Mouse (Mus musculus): Measurements from ENCODE around the gene Ttc19. TPM values are rescaled to one million over a fixed set of nuclear protein-coding genes. Genes with fewer than 3 reads are reported as not detected.

The Ttc19 gene
- polyA plus RNA-seq, 1 experiment from 2014 or later = 42.7 TPM

GRCm38 (mm10) chr11:62294121-62294520 is 12.8 kb downstream of the Ttc19 start:
- no peaks in the 10 kb centered on the region for H3K9me3 ChIP-seq
- no peak for ATAC-seq (ENCODE audit: low read depth)
- WGBS = 89% methylated on average over 2 of the region's 2 CpGs
- H3K27ac ChIP-seq (replicated peaks) = no peak overlapping the region
- peaks cover 70% of the 10 kb centered on the region for H3K36me3 ChIP-seq
- no peak overlapping the region for H3K4me2 ChIP-seq
- no peaks in the 10 kb centered on the region for H3K27me3 ChIP-seq
- no peaks in the 10 kb centered on the region for H3K4me1 ChIP-seq (replicated peaks)
- no peak overlapping the region for H3K4me3 ChIP-seq
- H3K9ac ChIP-seq = no peak overlapping the region

DNA sequence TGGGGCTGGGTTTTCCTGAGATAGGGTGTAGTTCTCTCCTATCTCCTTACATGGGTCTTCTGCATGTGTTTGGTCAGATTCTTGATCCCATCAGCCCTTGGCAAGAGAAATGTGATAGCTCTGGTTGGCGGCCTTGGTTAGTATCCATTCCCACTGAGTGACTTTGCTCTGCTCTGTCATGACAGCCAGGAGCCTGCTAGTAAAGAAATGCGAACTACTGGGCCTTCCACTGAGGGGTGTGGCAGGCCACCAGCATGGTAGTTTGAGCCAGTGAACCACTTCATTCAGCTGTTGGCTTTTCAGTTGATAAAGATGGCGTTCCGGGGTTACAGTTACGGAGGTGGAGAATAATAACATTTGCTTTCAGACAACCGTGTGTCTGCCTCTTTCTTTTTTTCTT is 17.6 kb downstream of the Ttc19 start:
- H3K4me3 ChIP-seq = no peak overlapping the region
- no peak overlapping the region for H3K9ac ChIP-seq
- H3K27ac ChIP-seq (replicated peaks) = no peak overlapping the region
- no peaks in the 10 kb centered on the region for H3K27me3 ChIP-seq
- no peaks in the 10 kb centered on the region for H3K9me3 ChIP-seq
- H3K36me3 ChIP-seq = peaks cover 44% of the 10 kb centered on the region
- ATAC-seq (ENCODE audit: low read depth) = no peak
- WGBS = 86% methylated on average over 6 of the region's 6 CpGs
- peaks cover 5% of the 10 kb centered on the region; the same call in 1 of the 2 replicates for H3K4me1 ChIP-seq (replicated peaks)
- H3K4me2 ChIP-seq = no peak overlapping the region

GRCm38 (mm10) chr11:62305866-62306265 is 24.6 kb downstream of the Ttc19 start:
- Histone ChIP-seq H3K4me1 (replicated peaks) (peaks cover 5% of the 10 kb centered on the region; the same call in 1 of the 2 replicates), H3K9me3 (no peaks in the 10 kb centered on the region), H3K27ac (replicated peaks) (no peak overlapping the region), H3K27me3 (no peaks in the 10 kb centered on the region), H3K9ac (no peak overlapping the region), H3K36me3 (peaks cover 47% of the 10 kb centered on the region), H3K4me2 (no peak overlapping the region), H3K4me3 (no peak overlapping the region)
- ATAC-seq (ENCODE audit: low read depth) = no peak
- 97% methylated on average over 2 of the region's 2 CpGs for WGBS

DNA sequence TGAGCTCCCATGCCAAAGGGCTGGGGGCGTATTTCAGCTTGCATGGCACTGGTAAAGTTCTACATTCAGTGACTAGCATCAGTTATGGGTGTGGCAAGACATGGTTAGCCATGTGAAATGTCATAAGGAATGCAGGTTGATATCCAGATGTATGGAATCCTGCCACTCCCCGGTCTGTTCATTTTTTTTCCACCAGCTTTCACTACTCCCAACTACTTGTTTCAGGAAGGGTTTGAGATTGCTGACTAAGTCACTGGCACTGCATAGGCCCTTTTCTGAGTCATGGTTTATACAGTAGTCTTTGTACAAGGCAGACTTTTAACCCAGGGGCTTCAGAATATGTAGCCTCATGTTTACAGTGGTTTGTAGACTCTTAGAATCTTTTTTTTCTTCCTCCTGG is 28.0 kb downstream of the Ttc19 start:
- no peak overlapping the region for H3K4me2 ChIP-seq
- H3K9me3 ChIP-seq = no peaks in the 10 kb centered on the region
- H3K36me3 ChIP-seq = peaks cover 79% of the 10 kb centered on the region
- no peak overlapping the region for H3K4me3 ChIP-seq
- 99% methylated on average over 2 of the region's 2 CpGs for WGBS
- H3K9ac ChIP-seq = no peak overlapping the region
- no peaks in the 10 kb centered on the region for H3K27me3 ChIP-seq
- ATAC-seq (ENCODE audit: low read depth) = no peak
- no peaks in the 10 kb centered on the region for H3K4me1 ChIP-seq (replicated peaks)
- no peak overlapping the region for H3K27ac ChIP-seq (replicated peaks)

- 96% methylated on average over 5 of the region's 5 CpGs for WGBS
- Histone ChIP-seq H3K4me2 (no peak overlapping the region), H3K9ac (no peak overlapping the region), H3K9me3 (no peaks in the 10 kb centered on the region), H3K36me3 (peaks cover 89% of the 10 kb centered on the region), H3K27me3 (no peaks in the 10 kb centered on the region), H3K4me3 (no peak overlapping the region), H3K27ac (replicated peaks) (no peak overlapping the region), H3K4me1 (replicated peaks) (no peaks in the 10 kb centered on the region)
- ATAC-seq (ENCODE audit: low read depth) = no peak
Measured at GRCm38 (mm10) chr11:62314984-62315383, 33.7 kb downstream of the Ttc19 start.

- H3K9me3 ChIP-seq = no peaks in the 10 kb centered on the region
- H3K4me3 ChIP-seq = no peak overlapping the region
- no peaks in the 10 kb centered on the region for H3K4me1 ChIP-seq (replicated peaks)
- no peak for ATAC-seq (ENCODE audit: low read depth)
- WGBS = 88% methylated on average over 11 of the region's 11 CpGs
- H3K9ac ChIP-seq = no peak overlapping the region
- H3K36me3 ChIP-seq = peaks cover 91% of the 10 kb centered on the region
- no peak overlapping the region for H3K27ac ChIP-seq (replicated peaks)
- no peak overlapping the region for H3K4me2 ChIP-seq
- no peaks in the 10 kb centered on the region for H3K27me3 ChIP-seq
Measured at GRCm38 (mm10) chr11:62317746-62318145, 36.5 kb downstream of the Ttc19 start.

DNA sequence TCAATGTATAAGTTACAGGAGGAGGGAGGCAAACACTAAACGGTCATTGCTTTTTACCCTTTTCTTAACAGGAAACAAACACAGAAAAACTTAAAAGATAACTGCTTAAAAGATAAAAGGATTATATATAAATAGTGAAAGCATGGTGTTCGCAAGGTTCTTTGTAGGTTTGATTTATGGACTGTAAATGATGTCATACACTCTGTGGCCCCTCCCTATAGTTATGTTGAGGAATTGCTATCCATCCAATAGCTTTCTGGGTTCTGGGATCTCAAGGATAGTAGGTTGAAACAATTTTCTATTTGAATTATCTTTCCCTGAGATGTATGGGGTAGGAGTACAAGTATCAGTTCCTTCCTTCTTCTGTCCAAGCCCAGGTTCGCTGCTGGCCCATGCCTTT is 38.8 kb downstream of the Ttc19 start:
- Histone ChIP-seq H3K27me3 (no peaks in the 10 kb centered on the region), H3K9ac (no peak overlapping the region), H3K36me3 (peaks cover 87% of the 10 kb centered on the region), H3K4me3 (no peak overlapping the region), H3K27ac (replicated peaks) (no peak overlapping the region), H3K4me2 (no peak overlapping the region), H3K4me1 (replicated peaks) (no peaks in the 10 kb centered on the region), H3K9me3 (no peaks in the 10 kb centered on the region)
- WGBS = 90% methylated on average over 3 of the region's 3 CpGs
- no peak for ATAC-seq (ENCODE audit: low read depth)

- no peak for ATAC-seq (ENCODE audit: low read depth)
- Histone ChIP-seq H3K27me3 (no peaks in the 10 kb centered on the region), H3K4me1 (replicated peaks) (no peaks in the 10 kb centered on the region), H3K27ac (replicated peaks) (no peak overlapping the region), H3K4me3 (no peak overlapping the region), H3K9me3 (no peaks in the 10 kb centered on the region), H3K9ac (no peak overlapping the region), H3K4me2 (no peak overlapping the region), H3K36me3 (peaks cover 88% of the 10 kb centered on the region)
- WGBS = 92% methylated on average over 3 of the region's 3 CpGs
Measured at GRCm38 (mm10) chr11:62323659-62324058, 42.4 kb downstream of the Ttc19 start.

DNA sequence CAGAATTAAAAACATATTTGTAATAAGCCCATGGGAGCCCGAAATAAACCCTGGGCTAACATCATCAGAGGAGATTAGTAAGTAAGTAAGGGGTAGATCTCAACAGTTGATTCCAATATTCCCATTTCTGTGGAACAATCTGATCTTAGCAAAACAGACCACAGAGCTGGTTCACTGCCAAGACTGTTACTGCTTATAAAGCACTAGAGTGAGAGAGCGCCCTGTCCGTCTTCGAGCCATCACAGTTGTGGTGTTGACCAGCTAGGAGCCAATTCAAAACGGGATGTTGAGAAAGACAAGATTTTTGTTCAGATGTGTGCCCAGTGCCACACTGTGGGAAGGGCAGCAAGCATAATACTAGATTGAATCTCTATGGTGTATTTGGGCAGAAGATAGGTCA is 49.9 kb downstream of the Ttc19 start:
- Histone ChIP-seq H3K4me3 (no peak overlapping the region), H3K4me2 (no peak overlapping the region), H3K4me1 (replicated peaks) (no peaks in the 10 kb centered on the region), H3K27me3 (no peaks in the 10 kb centered on the region), H3K27ac (replicated peaks) (no peak overlapping the region), H3K9me3 (no peaks in the 10 kb centered on the region), H3K9ac (no peak overlapping the region), H3K36me3 (peaks cover 94% of the 10 kb centered on the region)
- WGBS = 94% methylated on average over 5 of the region's 5 CpGs
- ATAC-seq (ENCODE audit: low read depth) = no peak

DNA sequence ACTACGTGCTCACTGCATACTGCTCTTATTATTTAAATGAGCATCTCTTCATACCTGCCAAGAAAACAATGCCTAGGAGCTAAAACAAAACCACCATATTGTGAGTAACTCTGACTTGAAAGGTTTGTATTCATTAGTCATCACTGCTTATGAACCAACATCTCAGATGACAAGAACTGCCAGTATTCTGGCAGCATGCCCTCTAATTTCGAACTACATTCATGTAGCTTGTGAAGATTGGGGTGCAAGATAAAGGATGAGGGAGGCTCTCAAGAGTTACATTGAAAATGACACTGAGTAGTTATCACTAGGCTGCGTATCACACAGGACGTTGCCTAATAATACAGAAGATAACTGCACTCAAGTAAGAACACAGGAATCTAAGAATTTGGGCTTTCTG is 51.0 kb downstream of the Ttc19 start:
- no peak overlapping the region for H3K4me3 ChIP-seq
- H3K27me3 ChIP-seq = no peaks in the 10 kb centered on the region
- WGBS = 94% methylated on average over 4 of the region's 4 CpGs
- H3K36me3 ChIP-seq = peaks cover 94% of the 10 kb centered on the region
- H3K27ac ChIP-seq (replicated peaks) = no peak overlapping the region
- no peak for ATAC-seq (ENCODE audit: low read depth)
- no peak overlapping the region for H3K4me2 ChIP-seq
- H3K9me3 ChIP-seq = no peaks in the 10 kb centered on the region
- no peak overlapping the region for H3K9ac ChIP-seq
- H3K4me1 ChIP-seq (replicated peaks) = no peaks in the 10 kb centered on the region

DNA sequence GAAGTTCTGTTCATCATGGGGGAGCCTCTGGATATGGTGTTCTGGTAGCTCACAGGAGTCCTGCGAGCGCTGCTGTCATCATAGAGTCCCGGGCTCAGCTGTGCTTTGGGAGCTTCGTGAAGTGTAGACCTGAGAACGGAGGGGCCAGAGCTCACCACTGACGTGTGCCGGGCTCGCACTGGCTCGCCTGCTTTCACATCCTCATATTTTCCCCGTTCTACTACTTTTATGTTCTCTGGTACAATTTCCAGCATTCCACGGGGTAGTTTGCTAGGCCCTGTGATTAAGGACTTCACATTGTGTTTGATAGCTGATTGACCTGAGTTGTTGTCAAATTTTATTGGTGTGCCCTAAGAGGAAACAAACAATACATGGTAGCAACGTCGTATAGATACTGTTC is 61.7 kb downstream of the Ttc19 start:
- 88% methylated on average over 13 of the region's 13 CpGs for WGBS
- peaks cover 66% of the 10 kb centered on the region for H3K36me3 ChIP-seq

DNA sequence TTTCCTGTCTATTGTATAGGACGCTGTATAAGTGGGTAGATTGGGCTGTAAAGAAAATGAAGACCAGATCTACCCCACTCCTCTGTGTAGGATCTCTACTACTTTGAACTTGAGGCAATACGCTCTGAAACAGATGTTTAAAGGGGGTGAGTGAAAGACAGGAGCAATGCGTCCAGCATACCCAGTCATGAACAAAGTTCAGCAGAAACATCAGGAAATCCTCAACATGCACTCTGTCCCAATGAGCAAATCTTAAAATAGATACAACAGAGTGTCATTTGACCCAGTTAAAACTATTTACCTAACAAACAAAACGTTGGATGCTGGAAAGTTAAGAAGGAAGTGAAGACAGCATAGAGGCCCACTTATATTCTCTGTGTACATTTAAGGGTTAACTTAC is 70.7 kb downstream of the Ttc19 start:
- H3K4me3 ChIP-seq = no peak overlapping the region
- H3K9ac ChIP-seq = no peak overlapping the region
- no peak overlapping the region for H3K27ac ChIP-seq (replicated peaks)
- no peaks in the 10 kb centered on the region for H3K4me1 ChIP-seq (replicated peaks)
- 90% methylated on average over 4 of the region's 4 CpGs for WGBS
- ATAC-seq (ENCODE audit: low read depth) = no peak
- H3K9me3 ChIP-seq = no peaks in the 10 kb centered on the region
- no peak overlapping the region for H3K4me2 ChIP-seq
- H3K27me3 ChIP-seq = no peaks in the 10 kb centered on the region
- peaks cover 72% of the 10 kb centered on the region for H3K36me3 ChIP-seq

More for the DNA sequence above, 61.7 kb downstream of the Ttc19 start:
- ATAC-seq (ENCODE audit: low read depth) = no peak
- no peak overlapping the region for H3K27ac ChIP-seq (replicated peaks)
- H3K27me3 ChIP-seq = no peaks in the 10 kb centered on the region
- no peak overlapping the region for H3K4me2 ChIP-seq
- no peak overlapping the region for H3K9ac ChIP-seq
- H3K4me1 ChIP-seq (replicated peaks) = no peaks in the 10 kb centered on the region
- H3K4me3 ChIP-seq = no peak overlapping the region
- H3K9me3 ChIP-seq = no peaks in the 10 kb centered on the region

DNA sequence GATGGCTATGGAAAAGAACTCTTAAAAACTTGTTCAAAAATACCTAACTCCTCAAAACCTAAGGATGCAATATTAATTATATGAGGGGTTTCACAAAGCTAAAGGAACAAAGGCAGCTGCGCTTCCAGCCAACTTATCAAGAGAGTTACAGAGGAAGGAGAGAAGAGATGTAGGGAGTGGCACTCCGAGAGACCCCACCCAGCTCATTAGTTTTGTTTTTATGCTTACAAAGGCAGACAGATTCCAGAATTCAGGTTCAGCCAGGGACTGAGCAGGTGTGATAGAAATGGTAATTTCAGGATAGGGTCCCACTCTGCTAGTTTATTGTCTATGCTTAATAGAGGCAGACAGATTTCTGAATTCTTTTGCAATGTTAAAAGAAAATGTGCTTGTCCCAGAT is 73.9 kb downstream of the Ttc19 start:
- Histone ChIP-seq H3K27ac (replicated peaks) (no peak overlapping the region), H3K4me2 (no peak overlapping the region), H3K9me3 (no peaks in the 10 kb centered on the region), H3K4me3 (no peak overlapping the region), H3K9ac (no peak overlapping the region), H3K27me3 (no peaks in the 10 kb centered on the region), H3K36me3 (peaks cover 64% of the 10 kb centered on the region), H3K4me1 (replicated peaks) (no peaks in the 10 kb centered on the region)
- no peak for ATAC-seq (ENCODE audit: low read depth)
- WGBS = 91% methylated on average over 2 of the region's 2 CpGs
